Mouse (Mus musculus) MN1 (cell line): ENCODE data around the gene Ubald2.
"Not testable (repeated sequence)": the region's sequence is repeated elsewhere in the genome, so short reads cannot be mapped to it uniquely, and the experiment has no call there.

Experiments
- DNase-seq: peaks from one replicate; pipeline ENCODE4 v3.0.0-alpha.2; 2016; ENCODE audit warnings: low spot score

The Ubald2 gene

DNA sequence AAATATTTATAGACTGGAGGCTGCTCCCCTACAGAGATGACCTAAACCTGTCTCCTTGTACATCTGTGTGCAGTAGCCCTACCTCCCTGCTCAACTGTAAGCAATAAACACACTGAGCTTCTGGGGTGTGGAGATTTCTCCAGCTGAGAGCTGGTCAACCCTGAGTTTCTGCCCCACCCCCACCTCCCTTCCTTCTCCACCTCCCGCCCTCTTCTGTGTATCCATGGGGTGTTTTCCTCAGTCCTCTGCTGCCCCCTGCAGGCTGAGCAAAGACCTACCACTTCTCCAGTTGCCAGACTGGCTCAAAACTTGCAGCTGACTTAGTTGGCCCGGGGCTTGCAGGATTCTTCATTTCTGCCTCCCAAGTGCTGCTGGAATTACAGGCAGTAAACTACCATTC lies 29.9 kb downstream of the Ubald2 start:
- DNase-seq: peak; percentile 83

DNA sequence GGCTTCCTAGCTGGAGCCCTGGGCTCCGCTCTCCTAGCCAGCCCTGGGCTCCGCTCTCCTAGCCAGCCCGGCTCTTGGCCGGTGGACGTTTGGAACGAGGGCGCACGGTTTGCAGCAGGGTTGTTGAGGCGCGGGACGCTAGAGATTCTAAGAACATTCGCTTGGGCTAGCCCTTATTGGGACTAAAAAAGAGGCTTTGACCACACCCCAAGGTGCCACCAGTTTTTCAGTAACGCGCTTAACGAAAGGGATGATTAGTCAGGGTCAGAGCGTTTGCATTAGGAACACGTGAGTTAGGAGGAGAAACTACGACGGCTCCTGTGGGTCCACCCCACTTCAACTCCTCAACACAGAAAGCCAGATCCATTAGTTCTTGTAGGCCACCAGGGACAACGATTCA lies 32.2 kb downstream of the Ubald2 start, which contains the start of gene Qrich2:
Qrich2 (minus strand) TSS at position 101 of the 400 bp plus-strand sequence.
- DNase-seq: no peak

DNA sequence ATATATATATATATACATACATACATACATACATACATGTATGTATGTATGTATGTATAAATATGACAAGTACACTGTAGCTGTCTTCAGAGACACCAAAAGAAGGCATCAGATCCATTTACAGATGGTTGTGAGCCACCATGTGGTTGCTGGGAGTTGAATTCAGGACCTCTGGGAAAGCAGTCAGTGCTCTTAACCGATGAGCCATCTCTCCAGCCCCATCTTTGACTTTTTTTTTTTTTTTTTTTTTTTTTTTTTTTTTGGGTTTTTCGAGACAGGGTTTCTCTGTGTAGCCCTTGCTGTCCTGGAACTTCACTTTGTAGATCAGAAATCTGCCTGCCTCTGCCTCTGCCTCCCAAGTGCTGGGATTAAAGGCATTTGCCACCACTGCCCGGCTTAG lies 34.4 kb downstream of the Ubald2 start:
- not testable (repeated sequence) for DNase-seq

DNA sequence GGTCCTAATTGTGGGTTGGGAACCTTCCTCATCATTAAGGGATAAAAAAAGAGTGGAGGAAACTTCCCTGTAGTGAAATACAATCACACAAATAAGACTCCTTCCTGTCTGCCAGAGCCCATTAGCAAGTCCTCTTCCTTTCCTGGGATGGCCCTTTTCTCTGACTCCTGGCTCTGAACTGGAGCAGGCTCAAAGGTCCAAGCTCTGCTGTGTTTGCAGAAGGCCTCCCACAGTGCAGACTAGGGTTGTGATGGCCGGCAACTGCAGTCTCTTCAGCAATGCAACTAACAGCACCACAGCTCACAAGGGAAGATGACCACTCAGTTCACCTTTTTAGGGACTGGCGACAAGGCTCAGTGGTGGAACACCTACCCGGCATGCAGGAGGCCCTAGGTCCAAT lies 36.4 kb downstream of the Ubald2 start:
- DNase-seq: no peak

DNA sequence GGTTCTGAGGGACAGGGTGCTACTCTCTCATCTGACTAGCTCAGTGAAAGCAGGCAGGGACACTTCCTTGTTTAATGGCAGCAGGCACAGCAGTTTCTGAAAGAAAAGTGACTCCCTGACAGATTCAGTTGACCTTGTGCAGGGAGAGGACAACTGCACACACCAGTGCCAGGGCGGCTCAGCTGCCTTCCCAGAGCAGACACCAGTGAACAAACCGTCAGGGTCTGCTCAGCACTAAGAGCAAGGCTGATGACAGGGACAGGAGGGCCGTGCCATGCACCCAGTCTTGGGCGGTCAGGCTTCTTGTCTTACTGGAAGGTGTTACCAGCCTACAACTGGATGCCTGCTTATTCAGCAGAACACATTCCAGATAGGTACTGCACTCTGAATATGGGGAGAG lies 37.0 kb downstream of the Ubald2 start:
- no peak for DNase-seq

DNA sequence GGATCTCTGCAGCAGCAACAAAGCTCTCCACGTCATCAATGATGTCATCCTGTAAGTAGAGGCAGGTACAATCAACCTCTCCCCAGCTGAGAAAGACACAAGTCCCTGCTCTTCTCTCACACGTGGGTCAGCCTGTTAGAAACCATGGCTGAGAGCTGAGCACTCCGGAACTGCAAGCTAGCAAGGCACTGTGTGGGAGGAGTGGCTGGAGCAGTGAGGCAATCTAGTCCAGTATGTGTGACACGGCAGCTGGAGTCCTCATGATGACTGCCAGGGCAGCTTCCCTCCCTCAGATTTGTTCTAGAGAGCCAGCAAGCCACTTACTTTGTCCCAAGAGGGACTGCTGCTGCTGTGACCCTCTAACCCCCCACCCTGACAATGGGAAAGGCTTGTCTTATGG lies 38.4 kb downstream of the Ubald2 start:
- DNase-seq: no peak

DNA sequence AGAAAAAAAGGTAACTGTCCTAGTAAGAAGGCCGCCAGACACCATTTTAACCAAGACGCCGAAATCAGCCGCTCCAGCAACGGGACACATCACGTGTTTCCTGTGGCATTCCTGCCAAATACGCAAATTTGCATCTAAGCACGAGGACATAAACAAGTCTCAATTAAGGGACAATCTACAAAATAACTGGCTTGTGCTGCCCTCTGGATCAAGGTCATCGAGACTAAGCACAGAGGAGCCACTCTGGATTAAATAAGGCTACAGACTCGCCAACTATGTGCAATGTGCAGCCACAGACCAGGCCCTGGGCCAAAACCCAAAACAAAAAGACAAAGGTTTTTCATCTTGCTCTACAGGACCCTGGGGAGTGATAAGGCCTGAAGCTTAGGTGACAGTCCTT lies 42.1 kb downstream of the Ubald2 start:
- peak; percentile 19 for DNase-seq

DNA sequence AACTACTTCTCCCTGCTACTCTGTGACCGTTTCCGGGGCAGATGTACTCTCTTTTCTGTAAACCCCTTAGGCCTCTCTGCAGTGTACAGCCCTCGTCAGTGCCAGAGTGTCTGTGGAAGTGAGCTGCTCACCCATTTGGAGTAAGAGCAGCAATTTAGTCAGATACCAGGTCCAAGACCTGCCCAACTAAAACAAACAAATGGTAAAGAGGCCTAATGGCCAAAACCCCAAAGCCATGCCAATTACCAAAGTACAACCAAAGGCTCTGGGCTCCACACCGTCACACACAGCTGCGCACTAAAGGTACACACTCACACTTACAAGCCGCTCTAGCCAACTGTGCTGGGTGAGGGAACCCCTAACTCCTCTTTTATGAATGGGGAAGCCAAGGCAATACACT lies 42.8 kb downstream of the Ubald2 start:
- DNase-seq: no peak

DNA sequence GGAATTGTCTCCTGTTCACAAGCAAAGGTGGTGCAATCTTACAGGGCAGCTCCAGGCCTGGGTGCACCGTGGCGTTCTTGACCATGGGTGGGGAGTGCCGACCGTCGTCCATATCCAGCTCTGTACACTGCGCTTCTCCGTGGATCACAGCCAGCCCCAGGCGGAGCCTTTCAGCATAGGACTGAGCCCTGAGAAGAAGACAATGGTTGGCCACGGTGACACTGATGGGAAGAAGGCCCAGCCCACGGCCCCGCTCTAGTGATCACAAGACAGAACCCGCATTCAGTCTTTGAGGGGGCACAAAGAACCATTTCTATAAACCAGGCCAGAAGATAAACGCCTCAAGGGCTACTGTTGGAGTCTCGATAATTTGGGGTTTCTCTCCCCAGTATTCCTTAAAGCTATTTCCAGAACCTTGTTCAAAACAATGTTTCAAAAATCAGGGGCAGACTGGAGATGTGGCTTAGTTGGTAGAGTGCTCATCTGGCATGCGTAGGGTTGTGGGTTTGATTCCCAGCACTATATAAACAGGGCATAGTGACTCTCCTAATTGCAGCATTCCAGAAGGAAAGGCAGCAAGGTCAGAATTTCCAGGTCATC lies 43.4 kb downstream of the Ubald2 start:
- DNase-seq: no peak

DNA sequence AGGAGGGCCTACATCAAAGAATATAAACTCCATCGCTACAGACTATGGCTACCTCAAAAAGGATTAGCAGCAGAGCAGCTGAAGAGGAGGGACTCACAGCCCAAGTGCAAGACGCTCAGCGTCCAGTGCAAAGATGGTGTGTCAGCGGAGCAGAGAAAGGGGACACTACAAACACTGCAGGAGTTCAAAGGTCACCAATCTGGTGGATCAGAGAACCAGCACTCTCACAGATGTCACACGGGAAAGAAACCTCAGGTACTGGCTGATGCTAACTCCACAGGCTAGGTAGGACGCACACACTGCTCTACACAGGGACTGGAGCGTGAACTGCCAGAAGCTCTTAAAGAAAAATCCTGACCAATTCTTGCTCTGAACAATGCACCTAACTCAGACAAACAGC lies 45.1 kb downstream of the Ubald2 start:
- DNase-seq: no peak

DNA sequence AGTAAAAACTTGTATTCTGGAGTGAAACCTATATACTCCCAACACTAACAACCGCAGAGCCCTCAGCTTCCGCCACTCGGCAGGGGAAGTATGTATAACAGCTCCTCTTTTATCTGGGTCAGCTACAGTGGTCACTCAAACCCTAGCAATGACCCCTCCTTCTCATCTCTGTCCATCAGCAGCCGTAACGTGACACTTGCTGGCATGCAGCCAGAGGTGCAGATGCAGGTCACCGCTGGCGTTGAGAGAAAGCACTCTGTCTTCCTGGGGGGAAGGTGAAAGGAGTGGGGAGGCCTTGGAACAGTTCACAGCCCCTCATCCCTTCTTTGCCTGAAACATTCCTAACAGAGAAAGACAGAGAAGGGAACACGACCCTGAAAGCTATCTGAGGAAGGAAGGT lies 45.9 kb downstream of the Ubald2 start:
- DNase-seq: peak; percentile 22

DNA sequence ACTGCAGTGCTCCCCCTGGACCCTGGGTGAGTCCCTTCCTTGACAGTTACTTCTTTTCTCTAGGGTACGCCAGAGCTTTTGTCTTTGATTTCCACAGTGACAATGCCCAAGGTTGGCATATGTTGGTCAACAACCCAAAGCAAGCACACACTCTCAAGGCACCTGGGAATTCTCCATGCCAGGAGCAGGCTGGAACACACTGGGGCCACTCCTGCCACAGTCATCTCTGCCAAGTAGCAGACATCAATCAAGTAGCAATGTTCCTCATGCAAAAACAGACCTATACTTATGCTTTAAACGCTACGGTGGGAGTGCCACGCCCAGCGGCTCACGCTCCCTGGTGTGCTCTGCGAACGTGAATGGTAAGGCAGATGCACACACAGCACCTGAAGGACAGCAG lies 47.1 kb downstream of the Ubald2 start:
- no peak for DNase-seq

DNA sequence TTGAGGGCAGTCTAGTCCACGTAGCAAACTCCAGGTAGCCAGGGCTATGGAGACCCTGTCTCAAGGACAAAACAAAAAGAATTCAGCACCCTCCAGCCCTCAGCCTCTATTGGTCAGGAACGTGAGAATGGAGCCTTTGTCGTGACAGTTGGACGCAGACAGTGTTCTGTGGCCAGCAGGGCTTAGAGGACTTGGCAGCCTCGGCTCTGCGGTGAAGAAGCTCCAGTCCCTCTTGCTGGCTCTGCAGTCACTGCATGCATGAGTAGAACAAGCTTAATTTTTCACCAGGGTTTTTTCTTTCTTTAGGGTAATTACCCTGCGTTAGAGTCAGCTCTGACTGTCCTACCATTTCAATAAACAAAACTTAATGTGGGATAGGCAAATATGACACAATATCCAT lies 47.9 kb downstream of the Ubald2 start:
- DNase-seq: no peak

DNA sequence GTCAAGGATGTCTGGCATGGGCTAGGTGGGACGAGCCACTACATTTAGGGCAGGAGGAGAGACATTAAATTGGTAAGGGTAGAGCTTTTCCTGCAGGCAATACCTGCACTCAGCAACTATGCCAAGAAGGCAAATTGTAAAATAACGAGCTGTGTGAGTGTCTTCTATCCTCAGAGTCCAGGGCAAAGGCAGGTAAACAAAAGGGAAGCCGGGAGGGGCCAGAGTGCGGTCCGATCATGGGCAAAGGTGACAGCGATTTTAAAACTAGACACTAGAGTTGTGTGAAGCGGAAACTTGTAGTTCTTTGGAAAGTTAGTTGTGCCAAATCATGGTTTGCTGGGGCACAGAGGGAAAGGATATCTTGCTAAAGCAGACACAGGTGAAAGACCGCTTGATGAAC lies 50.4 kb downstream of the Ubald2 start:
- no peak for DNase-seq

DNA sequence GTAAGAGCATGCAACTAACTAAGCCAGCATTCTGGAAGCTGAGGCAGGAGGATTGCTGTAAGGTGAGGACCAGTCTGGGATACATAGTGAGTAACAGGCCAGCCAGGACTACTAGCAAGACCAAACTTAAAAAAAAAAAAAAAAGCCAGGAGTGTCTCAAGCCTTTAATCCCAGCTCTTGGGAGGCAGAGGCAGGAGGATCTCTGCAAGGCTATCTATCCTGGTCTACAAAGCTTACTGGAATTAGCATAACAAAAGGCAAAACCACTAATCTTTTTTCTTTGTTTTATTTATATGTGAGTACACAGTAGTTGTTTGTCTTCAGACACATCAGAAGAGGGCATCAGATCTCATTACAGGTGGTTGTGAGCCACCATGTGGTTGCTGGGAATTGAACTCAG lies 54.3 kb downstream of the Ubald2 start:
- DNase-seq: no peak
